Mouse (Mus musculus) kidney, adult 2 months (tissue): ENCODE results near the gene Golga7b.

Experiments
- CTCF ChIP-seq: fragments of 200-500 bp; conservative IDR thresholded peaks from 2 replicates; pipeline ENCODE4 v1.5.1; 2011; ENCODE audit warnings: low read depth, mild to moderate bottlenecking, control low read depth, low read length, moderate library complexity, mixed read lengths; ENCODE audit not compliant: insufficient read depth, insufficient read length
- POLR2A ChIP-seq: fragments of 200-500 bp; IDR thresholded peaks from one replicate; pipeline ENCODE4 v1.6.1; 2011; ENCODE audit warnings: low read depth, low read length, control low read depth

DNA sequence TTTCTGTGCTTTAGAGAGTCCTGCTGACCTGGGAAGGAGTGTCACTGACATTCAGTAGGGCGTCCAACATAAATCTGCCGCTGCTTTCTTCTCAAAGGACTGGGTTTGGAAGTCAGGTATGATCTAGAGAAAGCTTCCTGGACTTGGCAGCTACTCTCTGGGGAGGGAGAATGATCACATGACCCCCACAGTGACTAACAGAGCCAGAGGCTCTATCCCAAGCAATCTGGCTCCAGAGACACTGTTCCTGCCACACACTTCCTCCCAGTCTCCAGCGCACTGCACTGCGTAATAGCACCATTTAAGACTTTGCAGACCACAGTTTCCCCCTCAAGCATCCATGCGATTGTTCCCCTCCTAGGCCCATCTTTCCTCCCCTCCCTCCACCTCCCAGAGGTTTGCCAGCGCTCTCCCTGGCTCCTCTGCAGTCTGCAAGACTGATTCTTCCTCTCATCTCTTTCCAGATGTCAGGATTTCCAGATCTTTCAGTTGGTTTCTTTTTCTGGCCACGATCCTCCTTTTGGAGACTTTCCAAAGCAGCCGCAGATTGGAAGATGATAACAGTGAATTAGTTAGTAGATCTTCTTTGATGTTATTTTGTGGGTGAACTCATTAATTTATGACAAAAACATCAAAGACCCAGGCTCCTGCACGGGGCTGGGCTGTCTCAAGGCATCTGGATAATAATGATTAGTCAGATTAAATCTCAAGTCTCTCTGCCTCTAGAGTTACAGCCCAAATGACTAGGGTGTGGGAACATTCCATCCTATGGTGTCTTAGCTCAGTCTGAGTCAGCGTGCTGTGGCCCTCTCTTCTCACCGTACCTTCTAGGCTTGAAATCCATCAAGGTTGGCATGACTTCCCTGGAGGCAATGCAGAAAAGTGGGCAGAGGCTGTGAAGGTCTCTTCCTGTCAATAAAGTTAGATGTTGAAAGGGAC is 2.9 kb downstream of the Golga7b start:
- no peak for TF ChIP-seq CTCF
- no peak for TF ChIP-seq POLR2A
